Comparison of ENCODE assay signal across 9 mouse cellular contexts in genomic region chr5:147070791-147071516, GRCm38 (mm10). TPM values are rescaled to one million over a fixed set of nuclear protein-coding genes. Genes with fewer than 3 reads are reported as not detected.
DNase-seq lines count a peak whose midpoint lies in the region; ATAC-seq lines count a peak whose summit lies in the region.
"Had no signal": no experiment of that assay in that cellular context is flagged by ENCODE, and none has a peak within 500 bp of the region (broad histone marks: within the 10 kb centered on the region; RNA-seq: fewer than 3 reads in every experiment).

No protein-coding gene starts in this region.

- no peaks in the 10 kb centered on the region for H3K9me3 ChIP-seq in liver, embryonic 11.5 days (ENCODE audit: control insufficient read depth, low read length)
- H3K9me3 ChIP-seq in forebrain, embryonic 11.5 days (ENCODE audit: control insufficient read depth, low read length) = no peaks in the 10 kb centered on the region
- no peaks in the 10 kb centered on the region for H3K9me3 ChIP-seq in forebrain, embryonic 10.5 days

- H3K9ac ChIP-seq in liver, embryonic 11.5 days (ENCODE audit: low read depth, low read length) = no peak overlapping the region
- no peak overlapping the region for H3K9ac ChIP-seq in forebrain, embryonic 11.5 days (ENCODE audit: low read length)

- H3K4me2 ChIP-seq in liver, embryonic 11.5 days = no peak overlapping the region
- no peak overlapping the region for H3K4me2 ChIP-seq in forebrain, embryonic 11.5 days (ENCODE audit: low read depth, low read length, severe bottlenecking)

- H3K27me3 ChIP-seq in liver, embryonic 11.5 days (replicated peaks; ENCODE audit: control insufficient read depth, insufficient read depth, low read length) = no peaks in the 10 kb centered on the region
- no peaks in the 10 kb centered on the region for H3K27me3 ChIP-seq in forebrain, embryonic 11.5 days (ENCODE audit: control insufficient read depth, insufficient read depth, low read length)
- H3K27me3 ChIP-seq in forebrain, embryonic 10.5 days (ENCODE audit: poor library complexity, severe bottlenecking) = no peaks in the 10 kb centered on the region

- H3K36me3 ChIP-seq in liver, embryonic 11.5 days (ENCODE audit: control insufficient read depth, insufficient read depth, low read length) = no peaks in the 10 kb centered on the region
- H3K36me3 ChIP-seq in forebrain, embryonic 11.5 days (ENCODE audit: control insufficient read depth, insufficient read depth, low read length) = no peaks in the 10 kb centered on the region; the same call in 1 of the 2 replicates
- no peaks in the 10 kb centered on the region for H3K36me3 ChIP-seq in forebrain, embryonic 10.5 days (replicated peaks)

- H3K4me1 ChIP-seq in liver, embryonic 11.5 days (replicated peaks; ENCODE audit: control insufficient read depth, insufficient read depth, low read length) = peaks cover 26% of the 10 kb centered on the region
- H3K4me1 ChIP-seq in forebrain, embryonic 11.5 days (replicated peaks; ENCODE audit: control insufficient read depth, insufficient read depth, low read length) = no peaks in the 10 kb centered on the region; the same call in 1 of the 2 replicates
- H3K4me1 ChIP-seq in forebrain, embryonic 10.5 days = peaks cover 26% of the 10 kb centered on the region

- H3K27ac ChIP-seq in liver, embryonic 11.5 days (ENCODE audit: low read depth, low read length) = no peak overlapping the region
- no peak overlapping the region for H3K27ac ChIP-seq in forebrain, embryonic 11.5 days (ENCODE audit: low read depth, low read length)
- no peak overlapping the region for H3K27ac ChIP-seq in forebrain, embryonic 10.5 days

- WGBS in liver, embryonic 11.5 days = 63% methylated on average over 16 of the region's 16 CpGs
- 80% methylated on average over 16 of the region's 16 CpGs for WGBS in forebrain, embryonic 11.5 days
- whole genome bisulfite sequencing in forebrain, embryonic 10.5 days = 79% methylated on average over 16 of the region's 16 CpGs

- peak; percentile 53; the same call in 1 of the 2 replicates for ATAC-seq in liver, embryonic 11.5 days (replicated peaks; ENCODE audit: low FRiP score)
- ATAC-seq in forebrain, embryonic 11.5 days (replicated peaks; ENCODE audit: low FRiP score) = no peak

- H3K4me3 ChIP-seq in liver, embryonic 11.5 days (ENCODE audit: low read depth, low read length) = no peak overlapping the region
- H3K4me3 ChIP-seq in forebrain, embryonic 11.5 days (ENCODE audit: low read depth, low read length) = no peak overlapping the region
- H3K4me3 ChIP-seq in forebrain, embryonic 10.5 days = no peak overlapping the region

- peak; percentile 53 to 54 for DNase-seq in cerebellum, postnatal 10 days
- DNase-seq in cerebellum, adult 8-10 months = no peak
- peak; percentile 33 for DNase-seq in urinary bladder, postnatal 14 days (ENCODE audit: low spot score)
- no peak for DNase-seq in urinary bladder, postnatal 4 days (ENCODE audit: low spot score in 2 of 2)
- no peak for DNase-seq in liver, embryonic 11.5 days (ENCODE audit: low spot score)
- DNase-seq in T-cell, adult 2 months (ENCODE audit: low spot score) = no peak
- DNase-seq in forebrain, embryonic 11.5 days (ENCODE audit: low spot score) = no peak
- DNase-seq in forebrain, embryonic 10.5 days (ENCODE audit: extremely low spot score, low spot score) = no peak
- DNase-seq: thymus, postnatal 36 days had no signal

RNA-seq across cellular contexts. Expression of gene Lnx2, which starts 5.4 kb away (rescaled TPM):
- 13.3 and 13.7 TPM in 2 replicates for polyA plus RNA-seq in liver, embryonic 11.5 days (2014; fragmentation: Nextera tagmentation; extraction: Ambion mirVana)
- polyA plus RNA-seq in forebrain, embryonic 11.5 days (2014; fragmentation: Nextera tagmentation; extraction: Ambion mirVana) = 9.7 and 9.9 TPM in 2 replicates
- polyA plus RNA-seq in forebrain, embryonic 10.5 days (2016; fragmentation: Nextera tagmentation; extraction: Ambion mirVana) = 8.6 and 9.8 TPM in 2 replicates

RNA-seq across cellular contexts. Expression of gene Polr1d, which starts 5.9 kb away (rescaled TPM):
- polyA plus RNA-seq in liver, embryonic 11.5 days (2014; fragmentation: Nextera tagmentation; extraction: Ambion mirVana) = 180 and 182 TPM in 2 replicates
- 110 and 115 TPM in 2 replicates for polyA plus RNA-seq in forebrain, embryonic 11.5 days (2014; fragmentation: Nextera tagmentation; extraction: Ambion mirVana)
- polyA plus RNA-seq in forebrain, embryonic 10.5 days (2016; fragmentation: Nextera tagmentation; extraction: Ambion mirVana) = 129 and 132 TPM in 2 replicates

Comparison
In these comparisons a context has a peak if more than half of its experiments do, and no peak if none do; other contexts are left out.
1. DNase-seq: peak in cerebellum, postnatal 10 days (2 of 2) and urinary bladder, postnatal 14 days (single experiment); none in cerebellum, adult 8-10 months (single experiment), urinary bladder, postnatal 4 days (0 of 2), liver, embryonic 11.5 days (single experiment), T-cell, adult 2 months (single experiment), forebrain, embryonic 11.5 days (single experiment) and forebrain, embryonic 10.5 days (single experiment).